Mouse (Mus musculus) liver, adult 2 months (tissue): ENCODE results near the gene Rnls.

Source experiments
- CTCF ChIP-seq: fragments of 200-500 bp; IDR thresholded peaks from 2 replicates; pipeline ENCODE4 v1.5.1; 2011; ENCODE audit warnings: low read depth, low read length, control low read depth
- POLR2A ChIP-seq: fragments of 200-500 bp; IDR thresholded peaks from 2 replicates; pipeline ENCODE4 v1.6.1; 2011; ENCODE audit warnings: low read length, control low read depth; ENCODE audit not compliant: insufficient read depth; ENCODE audit errors: extremely low read depth

GRCm38 (mm10) chr19:33159897-33160296 is 232.2 kb downstream of the Rnls start:
- TF ChIP-seq CTCF (no peak), POLR2A (no peak)
